Comparison of ENCODE assay signal across 11 mouse cellular contexts in genomic region chr12:84709842-84710439, GRCm38 (mm10). TPM values are rescaled to one million over a fixed set of nuclear protein-coding genes. Genes with fewer than 3 reads are reported as not detected.
DNase-seq lines count a peak whose midpoint lies in the region; TF ChIP-seq lines count a peak whose summit lies in the region.
"Had no signal": no experiment of that assay in that cellular context is flagged by ENCODE, and none has a peak within 500 bp of the region (broad histone marks: within the 10 kb centered on the region; RNA-seq: fewer than 3 reads in every experiment).

No protein-coding gene starts in this region.

- DNase-seq in gastrocnemius, postnatal 10 days, result peak; percentile 28
- no peak for DNase-seq in gastrocnemius, postnatal 36 days
- peak; percentile 11 for DNase-seq in ES-CJ7 (ENCODE audit: low read depth, low spot score)
- peak; percentile 29 for DNase-seq in embryo, embryonic 10.5 days (ENCODE audit: low spot score)
- peak; percentile 26 for DNase-seq in lung, adult 2 months
- DNase-seq in layer of hippocampus, postnatal 10 days (ENCODE audit: low spot score in 2 of 2), result no peak
- DNase-seq in cerebellum, adult 11 months, result no peak
- DNase-seq in right cerebral cortex, adult 18-20 months, result no peak

- no peak overlapping the region for H3K4me3 ChIP-seq in lung, adult 2 months (replicated peaks; ENCODE audit: extremely low read depth, low read depth, low read length)
- H3K4me3 ChIP-seq: midbrain, embryonic 12.5 days had no signal

- WGBS in lung, adult 2 months, result 16% methylated on average over 14 of the region's 14 CpGs

- no peak for TF ChIP-seq CTCF in lung, adult 2 months (IDR thresholded peaks at IDR 0.05; ENCODE audit: insufficient read depth, low read length)

- intact Hi-C loops in gastrocnemius, postnatal 36 days (cut with DNase I), result no loop called here

- no peaks in the 10 kb centered on the region for H3K4me1 ChIP-seq in lung, adult 2 months (ENCODE audit: control insufficient read depth, insufficient read depth, low read length)

- no peak for TF ChIP-seq POLR2A in lung, adult 2 months (IDR thresholded peaks at IDR 0.05; ENCODE audit: borderline replicate concordance, extremely low read depth, low read depth, low read length)

RNA-seq across cellular contexts. Expression of gene Syndig1l, which starts 11.3 kb away (rescaled TPM):
- not detected for total RNA-seq in gastrocnemius, postnatal 10 days (2021)
- not detected for total RNA-seq in gastrocnemius, postnatal 36 days (2021)
- 0.07 TPM in 1 of 2 replicates, not detected in the other for polyA plus RNA-seq in lung, adult 2 months (2012; rRNA removed)
- 10 to 100 TPM in 1 of 2 experiments, 1 to 10 TPM in 1; 9.2 to 10.7 TPM for total RNA-seq in layer of hippocampus, postnatal 10 days (2021)
- total RNA-seq: gastrocnemius, adult 18-20 months had no signal
- polyA plus RNA-seq: small intestine, adult 2 months had no signal

Comparison
In these comparisons a context has a peak if more than half of its experiments do, and no peak if none do; other contexts are left out.
1. DNase-seq: peak in gastrocnemius, postnatal 10 days (single experiment), ES-CJ7 (single experiment), embryo, embryonic 10.5 days (single experiment) and lung, adult 2 months (single experiment); none in gastrocnemius, postnatal 36 days (0 of 2), layer of hippocampus, postnatal 10 days (0 of 2), cerebellum, adult 11 months (single experiment) and right cerebral cortex, adult 18-20 months (single experiment).
2. RNA of gene Syndig1l, which starts 11.3 kb away (total RNA-seq): 9.2 to 10.7 TPM in layer of hippocampus, postnatal 10 days; not detected in gastrocnemius, postnatal 10 days and not detected in gastrocnemius, postnatal 36 days; every median in the first group is over 4 times any median in the second.